Mouse (Mus musculus): ENCODE measurements at regions not wholly inside any gene's neighbourhood (a gene's known extent, or its start where the extent isn't known, plus 50 kb on each side); places are given as distances from the start of the nearest gene placed in this dataset.
A peak's percentile ranks its signal among the peaks of the same experiment; 100 is the strongest.

GRCm38 (mm10) chr8:89279142-89279541 is 235.2 kb upstream of the Sall1 start:
- no peak for DNase-seq (ENCODE audit: low spot score in 2 of 2)

GRCm38 (mm10) chr8:89273276-89273675 is 229.3 kb upstream of the Sall1 start:
- no peak for DNase-seq (ENCODE audit: low spot score in 2 of 2)

- DNase-seq (ENCODE audit: low spot score in 2 of 2): peak in 1 of 2 experiments; percentile 4
Observed at GRCm38 (mm10) chr8:89272381-89272815, 228.4 kb upstream of the Sall1 start.

GRCm38 (mm10) chr8:89271381-89272355 is 227.7 kb upstream of the Sall1 start:
- no peak for DNase-seq (ENCODE audit: low spot score in 2 of 2)

GRCm38 (mm10) chr8:89270001-89270400 is 226.0 kb upstream of the Sall1 start:
- no peak for DNase-seq (ENCODE audit: low spot score in 2 of 2)

- no peak for DNase-seq (ENCODE audit: low spot score in 2 of 2)
Observed at GRCm38 (mm10) chr8:89261163-89261812, 217.3 kb upstream of the Sall1 start.

GRCm38 (mm10) chr8:89259881-89260280 is 215.9 kb upstream of the Sall1 start:
- no peak for DNase-seq (ENCODE audit: low spot score in 2 of 2)

GRCm38 (mm10) chr8:89246342-89246741 is 202.4 kb upstream of the Sall1 start:
- no peak for DNase-seq (ENCODE audit: low spot score in 2 of 2)

- no peak for DNase-seq (ENCODE audit: low spot score in 2 of 2)
Observed at GRCm38 (mm10) chr8:89245131-89245751, 201.3 kb upstream of the Sall1 start.

GRCm38 (mm10) chr8:89241686-89242085 is 197.7 kb upstream of the Sall1 start:
- no peak for DNase-seq (ENCODE audit: low spot score in 2 of 2)

GRCm38 (mm10) chr8:89239626-89240025 is 195.7 kb upstream of the Sall1 start:
- DNase-seq (ENCODE audit: low spot score in 2 of 2): no peak

- no peak for DNase-seq (ENCODE audit: low spot score in 2 of 2)
Observed at GRCm38 (mm10) chr8:89234041-89234440, 190.1 kb upstream of the Sall1 start.

GRCm38 (mm10) chr8:89232318-89232717 is 188.4 kb upstream of the Sall1 start:
- DNase-seq (ENCODE audit: low spot score in 2 of 2): no peak

GRCm38 (mm10) chr8:89229144-89229543 is 185.2 kb upstream of the Sall1 start:
- DNase-seq (ENCODE audit: low spot score in 2 of 2): no peak

- DNase-seq (ENCODE audit: low spot score in 2 of 2): no peak
Observed at GRCm38 (mm10) chr8:89220870-89221269, 176.9 kb upstream of the Sall1 start.

GRCm38 (mm10) chr8:89220381-89220780 is 176.4 kb upstream of the Sall1 start:
- no peak for DNase-seq (ENCODE audit: low spot score in 2 of 2)

- no peak for DNase-seq (ENCODE audit: low spot score in 2 of 2)
Observed at GRCm38 (mm10) chr8:89219156-89219555, 175.2 kb upstream of the Sall1 start.

GRCm38 (mm10) chr8:89217689-89218088 is 173.7 kb upstream of the Sall1 start:
- DNase-seq (ENCODE audit: low spot score in 2 of 2): no peak

GRCm38 (mm10) chr8:89211931-89212330 is 168.0 kb upstream of the Sall1 start:
- no peak for DNase-seq (ENCODE audit: low spot score in 2 of 2)

GRCm38 (mm10) chr8:89210684-89211083 is 166.7 kb upstream of the Sall1 start:
- DNase-seq (ENCODE audit: low spot score in 2 of 2): no peak

GRCm38 (mm10) chr8:89207891-89208290 is 163.9 kb upstream of the Sall1 start:
- DNase-seq (ENCODE audit: low spot score in 2 of 2): no peak

GRCm38 (mm10) chr8:89202484-89203096 is 158.6 kb upstream of the Sall1 start:
- DNase-seq (ENCODE audit: low spot score in 2 of 2): no peak

Measured in frontal cortex, postnatal 25 days (tissue).